Mouse (Mus musculus) myocyte (in vitro differentiated cells): ENCODE results near the gene Gm17359. TPM values are rescaled to one million over a fixed set of nuclear protein-coding genes. Genes with fewer than 3 reads are reported as not detected.

Source experiments
- H3K27me3 ChIP-seq: one replicate; pipeline ENCODE4 v1.6.1; 2011; ENCODE audit not compliant: control insufficient read depth, insufficient read depth, insufficient read length
- H3K36me3 ChIP-seq: one replicate; pipeline ENCODE4 v1.6.1; 2011; ENCODE audit not compliant: control insufficient read depth, insufficient read depth
- H3K4me2 ChIP-seq: one replicate; pipeline ENCODE4 v1.6.1; 2011; ENCODE audit warnings: low read depth, control low read depth
- H3K4me3 ChIP-seq: one replicate; pipeline ENCODE4 v1.5.1; 2011; ENCODE audit warnings: mild to moderate bottlenecking, control low read depth, moderate library complexity
- H3K79me2 ChIP-seq: one replicate; pipeline ENCODE4 v1.6.1; 2011; ENCODE audit not compliant: control insufficient read depth, insufficient read depth
- H3ac ChIP-seq: one replicate; pipeline ENCODE4 v1.6.1; 2011; ENCODE audit not compliant: control insufficient read depth, insufficient read length
- CEBPB ChIP-seq: IDR thresholded peaks from 2 replicates; pipeline ENCODE4 v1.6.1; 2011; ENCODE audit warnings: mild to moderate bottlenecking, moderate library complexity; ENCODE audit not compliant: poor library complexity, insufficient read depth, severe bottlenecking
- E2F4 ChIP-seq: IDR thresholded peaks from one replicate; pipeline ENCODE4 v1.6.1; 2011; ENCODE audit warnings: mild to moderate bottlenecking, control low read depth, moderate library complexity; ENCODE audit not compliant: insufficient read depth
- MAX ChIP-seq: IDR thresholded peaks from one replicate; pipeline ENCODE4 v1.6.1; 2011; ENCODE audit warnings: low read depth, mild to moderate bottlenecking, control low read depth
- MYOD1 ChIP-seq, 3 experiments: IDR thresholded peaks; one replicate each; pipeline ENCODE4 v1.6.1; 2011; ENCODE audit warnings: control low read depth in 2 of 3, low read depth in 2 of 3, mild to moderate bottlenecking in 2 of 3, moderate library complexity in 1 of 3; ENCODE audit not compliant: insufficient read length in 2 of 3, control insufficient read depth in 1 of 3
- MYOG ChIP-seq, 3 experiments: IDR thresholded peaks; one replicate each; pipeline ENCODE4 v1.6.1; 2011; ENCODE audit warnings: control low read depth in 2 of 3, low read depth in 2 of 3, mild to moderate bottlenecking in 2 of 3; ENCODE audit not compliant: insufficient read length in 2 of 3, control insufficient read depth in 1 of 3, insufficient read depth in 1 of 3
- POLR2A ChIP-seq: IDR thresholded peaks from one replicate; pipeline ENCODE4 v1.6.1; 2011; ENCODE audit warnings: low read depth, mild to moderate bottlenecking, control low read depth, moderate library complexity; ENCODE audit not compliant: insufficient read length
- POLR2AphosphoS2 ChIP-seq: IDR thresholded peaks from one replicate; pipeline ENCODE4 v1.6.1; 2011; ENCODE audit warnings: low read depth, control low read depth; ENCODE audit not compliant: insufficient read length
- REST ChIP-seq: IDR thresholded peaks from one replicate; pipeline ENCODE4 v1.6.1; 2011; ENCODE audit warnings: mild to moderate bottlenecking, control low read depth, moderate library complexity; ENCODE audit not compliant: insufficient read depth, insufficient read length
- SRF ChIP-seq: IDR thresholded peaks from one replicate; pipeline ENCODE4 v1.6.1; 2011; ENCODE audit warnings: low read depth; ENCODE audit not compliant: control insufficient read depth, insufficient read length
- TCF12 ChIP-seq: IDR thresholded peaks from one replicate; pipeline ENCODE4 v1.6.1; 2011; ENCODE audit warnings: mild to moderate bottlenecking, control low read depth; ENCODE audit not compliant: poor library complexity, insufficient read depth, severe bottlenecking
- TCF3 ChIP-seq: IDR thresholded peaks from one replicate; pipeline ENCODE4 v1.6.1; 2011; ENCODE audit warnings: low read depth, control low read depth; ENCODE audit not compliant: insufficient read length
- USF1 ChIP-seq: IDR thresholded peaks from one replicate; pipeline ENCODE4 v1.6.1; 2011; ENCODE audit warnings: low read depth, mild to moderate bottlenecking, control low read depth, moderate library complexity
- polyA plus RNA-seq: library from polyadenylated mRNA; unstranded; fragments of >200 nt; fragmentation: generic; extraction: Trizol; gene quantifications from one replicate; pipeline ENCODE4 v1.2.1, GENCODE M21; 2012; ENCODE audit warnings: missing spikeins

The Gm17359 gene
- polyA plus RNA-seq, 1 experiment, result not detected

GRCm38 (mm10) chr3:79294701-79295100, 41.8 kb upstream of the Gm17359 start:
- H3ac ChIP-seq, result no peak overlapping the region
- H3K27me3 ChIP-seq, result no peaks in the 10 kb centered on the region
- H3K4me3 ChIP-seq, result no peak overlapping the region
- no peaks in the 10 kb centered on the region for H3K79me2 ChIP-seq
- H3K36me3 ChIP-seq, result no peaks in the 10 kb centered on the region
- H3K4me2 ChIP-seq, result no peak overlapping the region
- TF ChIP-seq MYOD1 (IDR thresholded peaks at IDR 0.05; ENCODE audit: control insufficient read depth in 1 of 3, insufficient read length in 2 of 3, low read depth in 2 of 3) (no peak), USF1 (no peak), E2F4 (no peak), MYOG (IDR thresholded peaks at IDR 0.05; ENCODE audit: control insufficient read depth in 1 of 3, insufficient read depth in 1 of 3, insufficient read length in 2 of 3, low read depth in 2 of 3) (no peak), POLR2A (no peak), CEBPB (no peak), REST (no peak), TCF12 (no peak), SRF (no peak), TCF3 (no peak)

- no peak overlapping the region for H3K4me2 ChIP-seq
- TF ChIP-seq E2F4 (no peak), SRF (no peak), CEBPB (no peak), POLR2AphosphoS2 (no peak), TCF3 (no peak), POLR2A (no peak), USF1 (no peak), MYOG (IDR thresholded peaks at IDR 0.05; ENCODE audit: control insufficient read depth in 1 of 3, insufficient read depth in 1 of 3, insufficient read length in 2 of 3, low read depth in 2 of 3) (no peak), MYOD1 (IDR thresholded peaks at IDR 0.05; ENCODE audit: control insufficient read depth in 1 of 3, insufficient read length in 2 of 3, low read depth in 2 of 3) (no peak), MAX (no peak), TCF12 (no peak), REST (no peak)
- H3K27me3 ChIP-seq, result no peaks in the 10 kb centered on the region
- no peak overlapping the region for H3K4me3 ChIP-seq
- H3K36me3 ChIP-seq, result no peaks in the 10 kb centered on the region
- H3ac ChIP-seq, result no peak overlapping the region
- no peaks in the 10 kb centered on the region for H3K79me2 ChIP-seq
Observed at GRCm38 (mm10) chr3:79296049-79296448, 40.4 kb upstream of the Gm17359 start.

GRCm38 (mm10) chr3:79296586-79296985, 39.9 kb upstream of the Gm17359 start:
- H3K36me3 ChIP-seq, result no peaks in the 10 kb centered on the region
- H3K79me2 ChIP-seq, result no peaks in the 10 kb centered on the region
- H3K4me3 ChIP-seq, result no peak overlapping the region
- H3K27me3 ChIP-seq, result no peaks in the 10 kb centered on the region
- H3K4me2 ChIP-seq, result no peak overlapping the region
- H3ac ChIP-seq, result no peak overlapping the region
- no peak for TF ChIP-seq E2F4
- no peak for TF ChIP-seq SRF
- no peak for TF ChIP-seq MYOD1 (IDR thresholded peaks at IDR 0.05; ENCODE audit: control insufficient read depth in 1 of 3, insufficient read length in 2 of 3, low read depth in 2 of 3)
- no peak for TF ChIP-seq MAX
- TF ChIP-seq TCF12, result no peak
- TF ChIP-seq POLR2AphosphoS2, result no peak
- no peak for TF ChIP-seq USF1
- TF ChIP-seq REST, result no peak
- no peak for TF ChIP-seq POLR2A
- no peak for TF ChIP-seq CEBPB
- no peak for TF ChIP-seq TCF3
- TF ChIP-seq MYOG (IDR thresholded peaks at IDR 0.05; ENCODE audit: control insufficient read depth in 1 of 3, insufficient read depth in 1 of 3, insufficient read length in 2 of 3, low read depth in 2 of 3), result no peak

GRCm38 (mm10) chr3:79297281-79297680, 39.2 kb upstream of the Gm17359 start:
- Histone ChIP-seq H3K27me3 (no peaks in the 10 kb centered on the region), H3ac (no peak overlapping the region), H3K79me2 (no peaks in the 10 kb centered on the region), H3K36me3 (no peaks in the 10 kb centered on the region), H3K4me2 (no peak overlapping the region), H3K4me3 (no peak overlapping the region)
- no peak for TF ChIP-seq MYOD1 (IDR thresholded peaks at IDR 0.05; ENCODE audit: control insufficient read depth in 1 of 3, insufficient read length in 2 of 3, low read depth in 2 of 3)
- no peak for TF ChIP-seq TCF3
- TF ChIP-seq USF1, result no peak
- no peak for TF ChIP-seq REST
- TF ChIP-seq MYOG (IDR thresholded peaks at IDR 0.05; ENCODE audit: control insufficient read depth in 1 of 3, insufficient read depth in 1 of 3, insufficient read length in 2 of 3, low read depth in 2 of 3), result no peak
- no peak for TF ChIP-seq POLR2AphosphoS2
- no peak for TF ChIP-seq SRF
- no peak for TF ChIP-seq E2F4
- no peak for TF ChIP-seq TCF12
- TF ChIP-seq MAX, result no peak
- no peak for TF ChIP-seq CEBPB
- TF ChIP-seq POLR2A, result no peak

- H3K79me2 ChIP-seq, result no peaks in the 10 kb centered on the region
- no peaks in the 10 kb centered on the region for H3K27me3 ChIP-seq
- no peak overlapping the region for H3ac ChIP-seq
- no peak for TF ChIP-seq E2F4
- no peak for TF ChIP-seq REST
- TF ChIP-seq MYOG (IDR thresholded peaks at IDR 0.05; ENCODE audit: control insufficient read depth in 1 of 3, insufficient read depth in 1 of 3, insufficient read length in 2 of 3, low read depth in 2 of 3), result no peak
- TF ChIP-seq POLR2A, result no peak
- TF ChIP-seq USF1, result no peak
- no peak for TF ChIP-seq TCF3
- no peak for TF ChIP-seq MAX
- H3K4me3 ChIP-seq, result no peak overlapping the region
- H3K36me3 ChIP-seq, result no peaks in the 10 kb centered on the region
- no peak overlapping the region for H3K4me2 ChIP-seq
Observed at GRCm38 (mm10) chr3:79299401-79299800, 37.1 kb upstream of the Gm17359 start.
